Mouse (Mus musculus) MEL (cell line): ENCODE results near the gene Tango2.

ENCODE experiments used
- CTCF ChIP-seq, 3 experiments: IDR thresholded peaks in 2 of 3; conservative IDR thresholded peaks in 1 of 3; 2 replicates each; pipeline ENCODE4 v1.5.1; 2011 to 2012; ENCODE audit warnings: low read length in 3 of 3, low read depth in 2 of 3, mild to moderate bottlenecking in 2 of 3, improper control_type of control experiment in 1 of 3, inconsistent platforms in 1 of 3, mixed read lengths in 1 of 3, moderate library complexity in 1 of 3; ENCODE audit not compliant: control insufficient read depth in 1 of 3, insufficient read depth in 1 of 3, poor library complexity in 1 of 3, severe bottlenecking in 1 of 3
- EP300 ChIP-seq, 2 experiments: IDR thresholded peaks; 2 replicates each; pipeline ENCODE4 v1.6.1; 2011; ENCODE audit warnings: improper control_type of control experiment in 2 of 2, low read length in 2 of 2, low read depth in 1 of 2, mild to moderate bottlenecking in 1 of 2
- POLR2A ChIP-seq, 2 experiments: IDR thresholded peaks; 2 replicates each; pipeline ENCODE4 v1.6.1; 2011 to 2012; ENCODE audit warnings: low read length in 2 of 2, mild to moderate bottlenecking in 2 of 2, control low read depth in 1 of 2, improper control_type of control experiment in 1 of 2, low read depth in 1 of 2, moderate library complexity in 1 of 2; ENCODE audit not compliant: control insufficient read depth in 1 of 2, insufficient read depth in 1 of 2, poor library complexity in 1 of 2
- RAD21 ChIP-seq: IDR thresholded peaks from 2 replicates; pipeline ENCODE4 v1.6.1; 2011; ENCODE audit warnings: mild to moderate bottlenecking, low read depth, low read length, improper control_type of control experiment
- SMC3 ChIP-seq: IDR thresholded peaks from 2 replicates; pipeline ENCODE4 v1.6.1; 2011; ENCODE audit warnings: low read depth, low read length, improper control_type of control experiment
- TBP ChIP-seq: IDR thresholded peaks from 2 replicates; pipeline ENCODE4 v1.8.0; 2011; ENCODE audit warnings: low read depth, low read length, improper control_type of control experiment
- USF1 ChIP-seq: IDR thresholded peaks from 2 replicates; pipeline ENCODE4 v1.6.1; 2014; ENCODE audit warnings: low read depth, mild to moderate bottlenecking, inconsistent platforms, low read length, improper control_type of control experiment, moderate library complexity
- ZC3H11A ChIP-seq: IDR thresholded peaks from 2 replicates; pipeline ENCODE4 v1.6.1; 2012; ENCODE audit warnings: low read depth, mild to moderate bottlenecking, inconsistent platforms, low read length, improper control_type of control experiment
- ZKSCAN1 ChIP-seq: IDR thresholded peaks from 2 replicates; pipeline ENCODE4 v1.6.1; 2012; ENCODE audit warnings: low read depth, mild to moderate bottlenecking, inconsistent platforms, low read length, improper control_type of control experiment, moderate library complexity
- ZMIZ1 ChIP-seq: IDR thresholded peaks from 2 replicates; pipeline ENCODE4 v1.6.1; 2012; ENCODE audit warnings: low read depth, mild to moderate bottlenecking, inconsistent platforms, low read length, improper control_type of control experiment, moderate library complexity
- ZNF384 ChIP-seq: IDR thresholded peaks from 2 replicates; pipeline ENCODE4 v1.6.1; 2012; ENCODE audit warnings: low read depth, mild to moderate bottlenecking, inconsistent platforms, low read length, improper control_type of control experiment

DNA sequence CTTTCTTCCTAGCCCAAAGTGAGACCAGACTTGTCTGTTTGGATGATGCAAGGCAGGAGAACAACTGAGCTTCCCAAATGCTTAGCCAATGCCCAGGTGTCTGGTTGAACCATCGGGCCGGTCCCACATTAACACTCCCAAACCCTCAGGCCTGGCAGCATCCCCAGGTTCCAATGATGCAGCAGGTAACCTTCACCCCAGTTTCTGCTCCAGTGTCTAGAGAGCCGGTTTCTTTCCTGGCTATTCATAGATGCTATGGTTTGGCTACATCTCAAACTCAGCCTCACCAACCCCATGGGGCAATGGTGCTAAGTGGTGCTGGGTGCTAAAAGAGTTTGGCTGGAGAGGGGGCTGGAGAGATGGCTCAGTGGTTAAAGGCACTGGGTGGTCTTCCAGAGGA, 11.9 kb downstream of the Tango2 start:
- no peak for TF ChIP-seq CTCF (IDR thresholded peaks at IDR 0.05 in 2 of 3, conservative IDR thresholded peaks at IDR 0.05 in 1 of 3; ENCODE audit: control insufficient read depth in 1 of 3, insufficient read depth in 1 of 3, low read depth in 2 of 3, low read length in 3 of 3, poor library complexity in 1 of 3, severe bottlenecking in 1 of 3)
- TF ChIP-seq EP300 (IDR thresholded peaks at IDR 0.05; ENCODE audit: low read depth in 1 of 2, low read length in 2 of 2): no peak
- no peak for TF ChIP-seq TBP
- TF ChIP-seq SMC3: no peak
- no peak for TF ChIP-seq ZC3H11A
- TF ChIP-seq POLR2A (IDR thresholded peaks at IDR 0.05; ENCODE audit: control insufficient read depth in 1 of 2, insufficient read depth in 1 of 2, low read depth in 1 of 2, low read length in 2 of 2, poor library complexity in 1 of 2): no peak
- no peak for TF ChIP-seq ZMIZ1
- no peak for TF ChIP-seq ZKSCAN1
- no peak for TF ChIP-seq ZNF384
- no peak for TF ChIP-seq RAD21
- no peak for TF ChIP-seq USF1
